ENCODE assay signal across 20 mouse cellular contexts in genomic region chr14:116806504-116806903, GRCm38 (mm10).
"Had no signal": no experiment of that assay in that cellular context is flagged by ENCODE, and none has a peak within 500 bp of the region (broad histone marks: within the 10 kb centered on the region; RNA-seq: fewer than 3 reads in every experiment).

No protein-coding gene starts in this region.

- ATAC-seq: intestine, embryonic 16.5 days had no signal

- H3K9me3 ChIP-seq: limb, embryonic 12.5 days; limb, embryonic 15.5 days; lung, embryonic 15.5 days; midbrain, embryonic 10.5 days; neural tube, embryonic 12.5 days had no signal

- H3K27ac ChIP-seq: kidney, postnatal 0 days; limb, embryonic 12.5 days; limb, embryonic 15.5 days; liver, embryonic 14.5 days; lung, embryonic 15.5 days; midbrain, embryonic 10.5 days; neural tube, embryonic 12.5 days had no signal

- H3K4me3 ChIP-seq: limb, embryonic 12.5 days; limb, embryonic 15.5 days; lung, embryonic 15.5 days; megakaryocyte, embryonic 14.5 days; midbrain, embryonic 10.5 days; neural tube, embryonic 12.5 days had no signal

- H3K4me1 ChIP-seq: limb, embryonic 12.5 days; limb, embryonic 15.5 days; lung, embryonic 15.5 days; megakaryocyte, embryonic 14.5 days; midbrain, embryonic 10.5 days; neural tube, embryonic 12.5 days had no signal

- DNase-seq: kidney, adult 18-20 months; kidney, adult 9 months; kidney, postnatal 25 days; left cerebral cortex, postnatal 4 days; lung, adult 18-20 months; lung, postnatal 10 days; lung, postnatal 36 days; midbrain, embryonic 14.5 days; retina, postnatal 1 day; right cerebral cortex, postnatal 25 days; thymus, postnatal 25 days had no signal

- H3K27me3 ChIP-seq: limb, embryonic 12.5 days; limb, embryonic 15.5 days; lung, embryonic 15.5 days; megakaryocyte, embryonic 14.5 days; neural tube, embryonic 12.5 days had no signal

- H3K36me3 ChIP-seq: limb, embryonic 12.5 days; limb, embryonic 15.5 days; lung, embryonic 15.5 days; midbrain, embryonic 10.5 days; neural tube, embryonic 12.5 days had no signal

- H3K4me2 ChIP-seq: limb, embryonic 12.5 days; limb, embryonic 15.5 days; lung, embryonic 15.5 days; neural tube, embryonic 12.5 days had no signal

- H3K9ac ChIP-seq: limb, embryonic 12.5 days; limb, embryonic 15.5 days; liver, embryonic 14.5 days; lung, embryonic 15.5 days; neural tube, embryonic 12.5 days had no signal
